In the genomic region with DNA sequence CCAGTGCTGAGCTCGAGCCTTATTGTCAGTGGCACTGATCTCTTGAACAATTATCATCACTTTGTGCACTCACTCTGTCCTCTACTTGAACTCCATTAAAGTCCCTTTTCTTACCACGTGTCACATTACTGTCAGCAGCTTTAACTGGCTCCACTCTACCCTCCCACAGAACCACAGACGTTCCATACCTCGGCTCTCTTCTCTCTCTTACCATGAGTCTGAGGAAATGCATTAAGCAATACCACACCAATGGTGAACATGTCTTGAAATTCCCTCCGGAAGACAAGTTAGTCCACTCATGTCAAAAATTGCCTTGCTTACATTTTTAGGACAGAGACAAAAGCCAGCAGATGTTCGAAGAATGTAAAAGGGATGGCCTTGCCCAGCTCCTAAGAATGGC, we compare ENCODE assay signal across 28 mouse cellular contexts.
"Had no signal": no experiment of that assay in that cellular context is flagged by ENCODE, and none has a peak within 500 bp of the region (broad histone marks: within the 10 kb centered on the region; RNA-seq: fewer than 3 reads in every experiment).

No protein-coding gene starts in this region.

- H3K4me3 ChIP-seq: embryonic facial prominence, embryonic 10.5 days; embryonic facial prominence, embryonic 12.5 days; embryonic facial prominence, embryonic 13.5 days; embryonic facial prominence, embryonic 15.5 days; erythroblast, embryonic 14.5 days; forebrain, embryonic 10.5 days; forebrain, embryonic 12.5 days; forebrain, embryonic 13.5 days; forebrain, embryonic 15.5 days; gastrocnemius, adult 2 months had no signal

- H3K4me2 ChIP-seq: embryonic facial prominence, embryonic 12.5 days; embryonic facial prominence, embryonic 13.5 days; embryonic facial prominence, embryonic 15.5 days; forebrain, embryonic 12.5 days; forebrain, embryonic 13.5 days; forebrain, embryonic 15.5 days had no signal

- H3K9ac ChIP-seq: embryonic facial prominence, embryonic 12.5 days; embryonic facial prominence, embryonic 13.5 days; embryonic facial prominence, embryonic 15.5 days; forebrain, embryonic 12.5 days; forebrain, embryonic 13.5 days; forebrain, embryonic 15.5 days; forebrain, postnatal 0 days had no signal

- H3K4me1 ChIP-seq: embryonic facial prominence, embryonic 10.5 days; embryonic facial prominence, embryonic 12.5 days; embryonic facial prominence, embryonic 13.5 days; embryonic facial prominence, embryonic 15.5 days; forebrain, embryonic 10.5 days; forebrain, embryonic 12.5 days; forebrain, embryonic 13.5 days; forebrain, embryonic 15.5 days had no signal

- H3K36me3 ChIP-seq: embryonic facial prominence, embryonic 10.5 days; embryonic facial prominence, embryonic 12.5 days; embryonic facial prominence, embryonic 13.5 days; embryonic facial prominence, embryonic 15.5 days; forebrain, embryonic 10.5 days; forebrain, embryonic 12.5 days; forebrain, embryonic 15.5 days had no signal

- H3K27ac ChIP-seq: embryonic facial prominence, embryonic 10.5 days; embryonic facial prominence, embryonic 12.5 days; embryonic facial prominence, embryonic 13.5 days; embryonic facial prominence, embryonic 15.5 days; forebrain, embryonic 10.5 days; forebrain, embryonic 12.5 days; forebrain, embryonic 13.5 days; forebrain, embryonic 15.5 days; gastrocnemius, adult 2 months had no signal

- ATAC-seq: forebrain, embryonic 13.5 days; forebrain, embryonic 14.5 days; forebrain, embryonic 15.5 days; forebrain, embryonic 16.5 days; forebrain, postnatal 0 days had no signal

- DNase-seq: cerebellum, adult 2 months; cerebellum, adult 8-10 months; cerebellum, adult 9-10 months; cerebellum, adult 9-11 months; cerebellum, postnatal 10 days; cerebellum, postnatal 14 days; cerebellum, postnatal 25 days; cerebellum, postnatal 36 days; embryo, embryonic 11 days; forebrain, postnatal 0 days; gastrocnemius, adult 2 months; gastrocnemius, postnatal 10 days; gastrocnemius, postnatal 14 days; gastrocnemius, postnatal 25 days; gastrocnemius, postnatal 36 days; heart, adult 11 months; heart, adult 18-20 months had no signal

- H3K27me3 ChIP-seq: embryonic facial prominence, embryonic 12.5 days; embryonic facial prominence, embryonic 13.5 days; embryonic facial prominence, embryonic 15.5 days; forebrain, embryonic 12.5 days; forebrain, embryonic 13.5 days; forebrain, embryonic 15.5 days had no signal

- H3K9me3 ChIP-seq: embryonic facial prominence, embryonic 10.5 days; embryonic facial prominence, embryonic 12.5 days; embryonic facial prominence, embryonic 13.5 days; embryonic facial prominence, embryonic 15.5 days; forebrain, embryonic 10.5 days; forebrain, embryonic 12.5 days; forebrain, embryonic 13.5 days; forebrain, embryonic 15.5 days had no signal
